Mouse (Mus musculus) frontal cortex, postnatal 36 days (tissue): ENCODE measurements at regions not wholly inside any gene's neighbourhood (a gene's known extent, or its start where the extent isn't known, plus 50 kb on each side); places are given as distances from the start of the nearest gene placed in this dataset.

Source experiments
- DNase-seq, 2 experiments: peaks; one replicate each; pipeline ENCODE4 v3.0.0; 2022; ENCODE audit warnings: low spot score in 2 of 2

- DNase-seq: no peak
Measured at GRCm38 (mm10) chr8:8928074-8928862, 237.9 kb upstream of the Arglu1 start.

- DNase-seq: no peak
Measured at GRCm38 (mm10) chr8:8921446-8921845, 231.1 kb upstream of the Arglu1 start.

- DNase-seq: no peak
Measured at GRCm38 (mm10) chr8:8919582-8920503, 229.5 kb upstream of the Arglu1 start.

DNA sequence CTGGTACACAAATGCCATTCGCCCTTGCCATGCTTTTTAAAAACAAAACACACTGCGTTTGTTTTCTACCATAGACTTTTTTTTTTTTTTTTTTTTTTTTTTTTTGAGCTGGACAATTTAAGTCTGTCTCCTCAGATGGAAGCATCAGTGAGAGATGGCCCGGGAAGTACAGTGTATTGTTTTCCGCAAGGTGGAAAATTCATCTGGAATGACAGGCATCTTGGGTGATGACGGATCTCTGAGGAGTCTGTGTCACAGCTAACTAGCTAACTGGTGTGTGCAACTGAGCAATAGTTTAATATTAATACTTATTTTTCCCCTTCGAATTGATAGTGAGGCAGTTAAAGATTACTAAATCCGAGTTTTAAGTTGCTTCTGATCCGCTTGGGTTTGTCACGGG lies 228.7 kb upstream of the Arglu1 start:
- DNase-seq: no peak

DNA sequence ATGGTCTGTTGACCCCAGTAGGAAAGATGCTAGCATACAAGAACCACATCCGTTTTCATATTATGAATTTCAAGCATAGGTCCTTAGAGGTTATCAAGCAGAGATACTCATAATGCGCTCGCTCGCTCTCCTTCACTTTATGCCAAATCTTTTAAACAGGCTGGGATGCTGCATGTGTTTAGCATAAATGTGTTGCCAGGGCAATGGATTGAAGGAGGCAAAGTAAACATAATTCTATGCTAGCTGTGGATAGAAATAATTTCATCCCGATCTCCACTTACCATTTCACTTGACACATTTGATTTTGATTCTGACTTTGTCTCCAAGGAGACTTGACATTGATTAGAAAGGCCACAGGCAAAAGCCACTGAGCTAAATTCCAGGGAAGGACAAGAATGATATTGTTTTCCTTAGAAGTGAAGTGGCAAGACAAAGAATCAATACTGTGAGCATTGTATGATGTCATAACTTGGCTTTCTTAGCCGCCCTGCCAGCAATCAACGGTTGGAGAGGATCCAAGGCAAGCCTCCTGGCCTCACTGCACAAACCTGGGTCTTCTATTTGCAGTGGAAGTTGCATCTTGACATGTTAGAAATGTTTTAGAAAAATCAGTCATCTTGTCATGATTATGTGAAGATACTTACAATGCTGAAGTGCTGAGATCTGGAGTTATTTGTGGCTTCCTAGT lies 217.3 kb upstream of the Arglu1 start:
- no peak for DNase-seq

DNA sequence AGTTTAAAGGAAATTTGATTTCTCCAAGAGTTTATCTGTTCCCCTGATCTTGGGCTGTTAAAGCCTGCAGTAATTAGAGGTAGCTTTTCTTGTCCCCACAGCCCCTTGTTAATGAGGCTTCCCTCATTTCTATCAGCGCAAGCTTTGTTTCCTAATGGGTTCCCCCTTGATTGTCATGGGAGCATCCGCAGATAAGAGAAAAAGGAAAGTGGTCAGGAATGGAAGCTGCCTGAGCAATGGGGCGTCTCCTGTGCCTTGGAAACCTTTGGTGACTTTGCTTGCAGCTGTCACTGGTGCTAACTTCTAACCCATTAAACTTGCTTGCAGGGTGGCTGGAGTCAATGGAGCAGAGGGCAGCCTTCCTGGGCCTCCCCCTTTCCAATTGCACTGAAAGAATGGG lies 202.7 kb upstream of the Arglu1 start:
- no peak for DNase-seq

GRCm38 (mm10) chr8:8877286-8877685 lies 187.0 kb upstream of the Arglu1 start:
- no peak for DNase-seq

DNA sequence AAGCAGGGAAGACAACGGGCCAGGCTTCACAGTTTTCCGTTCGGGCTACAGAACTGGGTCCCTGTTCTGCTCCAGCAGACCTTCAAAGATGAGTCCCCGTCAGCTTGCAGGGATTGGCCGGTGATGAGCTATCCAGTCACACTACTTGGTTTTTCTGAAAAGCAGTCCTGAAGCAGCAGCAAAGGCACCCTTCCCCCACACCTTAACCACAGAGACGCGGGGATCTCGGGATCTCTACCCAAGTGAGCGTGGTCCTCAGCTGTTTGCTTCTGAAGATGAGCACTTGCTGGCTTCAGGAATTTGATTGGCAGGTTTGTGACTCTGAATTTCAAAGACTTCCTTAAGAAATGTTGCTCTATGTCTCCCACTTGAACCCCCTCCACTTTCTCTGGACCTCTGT lies 186.6 kb upstream of the Arglu1 start:
- no peak for DNase-seq

DNA sequence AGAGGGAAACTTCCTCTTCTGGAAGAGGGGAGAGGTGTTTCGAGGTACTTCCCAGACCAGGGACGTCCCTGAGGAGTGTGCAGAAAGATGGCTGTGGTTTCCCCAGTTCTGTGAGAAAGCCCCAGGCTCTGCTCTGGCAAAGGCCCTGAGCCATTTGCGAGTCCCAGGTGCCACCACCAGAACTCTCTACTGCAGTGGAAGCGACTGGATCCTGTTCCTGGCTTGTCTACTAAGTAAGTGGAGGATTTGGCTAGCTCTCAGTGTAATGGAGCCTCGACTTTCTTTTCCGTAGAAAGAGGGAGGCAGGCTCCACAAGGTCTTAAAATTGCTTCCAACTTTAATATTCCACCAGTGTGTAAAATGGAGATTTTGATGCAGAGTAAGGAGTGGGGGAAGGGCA lies 186.1 kb upstream of the Arglu1 start:
- no peak for DNase-seq

DNA sequence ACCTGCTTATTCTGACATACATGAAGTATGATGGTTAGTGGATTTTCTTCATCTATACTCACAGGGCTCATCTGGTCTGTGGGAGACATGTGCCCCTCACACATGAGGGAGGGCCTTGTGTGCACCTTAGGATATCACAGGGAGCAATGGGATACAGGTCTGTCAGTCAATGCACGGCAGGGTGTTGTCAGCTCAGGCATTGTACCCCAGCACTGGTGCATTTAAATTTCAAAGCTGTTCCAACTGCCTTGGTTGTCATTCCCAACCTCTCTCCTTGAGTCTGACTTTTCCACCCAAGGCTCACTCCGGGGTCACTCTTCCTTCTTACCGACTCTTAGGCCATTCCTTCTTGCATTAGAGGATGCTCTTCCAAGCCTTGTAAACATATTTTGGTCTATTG lies 181.6 kb upstream of the Arglu1 start:
- no peak for DNase-seq

DNA sequence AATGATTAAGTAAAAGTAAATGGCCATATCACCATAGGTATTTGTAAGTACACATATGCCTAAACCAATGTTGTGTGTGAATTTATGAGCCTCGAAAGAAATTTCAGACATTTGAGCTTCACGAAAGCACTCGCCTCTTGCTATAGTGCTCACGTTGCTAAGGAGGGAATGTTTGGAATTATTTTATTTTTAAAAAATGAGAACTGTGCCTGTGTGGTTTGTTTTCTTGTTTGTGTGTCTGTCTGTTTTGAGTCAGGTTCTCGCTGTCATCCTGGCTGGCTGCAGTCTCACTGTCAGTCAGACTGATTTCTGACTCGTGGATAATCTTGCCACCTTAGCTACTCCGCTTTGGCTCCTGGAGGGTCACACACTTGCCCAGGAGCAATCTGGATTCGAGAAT lies 180.7 kb upstream of the Arglu1 start:
- DNase-seq: no peak

DNA sequence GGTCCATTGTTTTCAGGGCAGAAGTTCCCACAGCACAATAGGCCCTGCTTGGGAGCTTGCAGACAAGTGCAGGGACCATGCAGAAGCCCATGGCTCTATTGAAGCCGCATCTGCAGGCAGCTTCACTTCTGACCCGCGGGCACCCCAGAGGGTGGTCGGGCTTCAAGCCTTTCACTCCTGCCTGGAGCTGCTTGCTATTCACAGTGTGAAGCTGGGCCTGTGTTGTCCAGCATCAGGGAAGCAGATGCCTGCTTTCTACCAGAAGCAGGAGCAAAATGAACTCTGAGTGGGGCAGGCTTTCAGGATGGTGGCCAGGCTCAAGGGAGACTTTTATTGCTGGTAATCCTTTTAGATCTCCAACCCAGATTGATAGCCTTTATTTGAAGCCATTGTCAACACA lies 180.2 kb upstream of the Arglu1 start:
- no peak for DNase-seq

- DNase-seq: no peak
Measured at GRCm38 (mm10) chr8:8869338-8869737, 179.0 kb upstream of the Arglu1 start.

DNA sequence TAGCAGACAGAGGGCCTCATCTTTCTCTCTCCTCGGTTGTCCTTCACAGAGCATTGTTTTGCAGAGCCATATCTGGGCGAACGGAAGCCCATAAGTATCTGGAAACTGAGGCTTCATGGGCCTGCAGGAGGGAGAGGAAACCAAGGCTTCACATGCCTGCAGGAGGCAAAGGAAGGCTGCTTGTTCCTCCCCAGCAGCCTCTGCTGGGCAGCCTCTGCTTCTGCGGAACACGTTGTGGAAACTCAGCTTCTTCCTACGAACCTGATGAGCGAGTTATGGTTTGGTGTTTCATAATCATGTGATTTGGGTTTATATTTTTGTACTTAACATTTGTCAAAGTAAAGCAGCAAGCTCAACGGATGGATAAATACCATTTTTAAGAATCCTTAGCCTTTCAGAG lies 177.6 kb upstream of the Arglu1 start:
- peak; percentile 4 for DNase-seq

DNA sequence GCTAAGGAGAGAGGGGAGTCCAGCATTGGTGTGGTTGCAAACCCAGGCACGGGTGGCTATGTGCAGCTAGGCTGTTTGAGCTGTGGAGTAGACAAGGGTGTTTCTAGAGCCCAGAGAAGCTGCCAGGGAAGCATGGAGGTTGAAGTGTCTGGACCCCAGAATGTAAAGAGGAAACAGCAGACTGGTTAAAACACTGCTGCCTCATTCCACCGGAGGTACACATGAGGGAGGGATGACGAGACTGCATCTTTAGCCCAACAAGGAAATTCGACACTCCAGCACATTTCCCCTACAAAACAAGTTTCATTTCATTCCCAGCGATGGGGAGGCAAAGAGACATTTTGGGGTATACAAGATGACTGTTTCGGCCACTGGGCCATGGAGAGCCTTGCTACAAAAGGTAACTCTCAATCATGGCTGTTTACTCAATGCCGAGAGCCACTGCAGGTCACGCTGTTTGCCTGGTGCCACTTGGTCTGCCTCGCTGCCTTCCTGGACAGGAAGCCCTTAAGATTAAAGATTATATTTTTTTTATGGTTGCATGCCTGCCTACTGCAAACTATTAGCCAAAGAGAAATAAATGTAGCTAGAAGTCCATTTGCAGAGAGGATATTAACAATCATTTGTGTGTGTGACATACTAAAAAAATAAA lies 176.9 kb upstream of the Arglu1 start:
- no peak for DNase-seq

DNA sequence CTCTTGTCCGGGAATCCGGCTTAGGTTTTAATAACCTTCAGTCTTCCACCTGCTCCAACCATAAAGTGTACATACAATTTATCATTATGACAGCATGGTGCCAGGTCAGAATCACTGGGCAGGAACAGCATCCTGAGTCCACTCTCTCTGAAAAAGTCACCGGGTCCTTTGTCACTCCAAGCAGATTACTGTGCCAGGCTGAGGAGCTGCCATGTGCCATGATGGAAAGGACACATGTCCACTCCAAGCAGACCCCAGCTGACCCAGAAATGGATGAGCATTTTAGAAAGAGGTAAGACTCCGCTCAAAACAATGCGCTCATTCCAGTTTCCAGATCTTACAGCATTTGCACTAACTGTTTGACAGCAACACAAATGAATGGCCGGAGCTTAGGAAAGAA lies 172.4 kb upstream of the Arglu1 start:
- no peak for DNase-seq

GRCm38 (mm10) chr8:8861331-8861940 lies 171.1 kb upstream of the Arglu1 start:
- no peak for DNase-seq

DNA sequence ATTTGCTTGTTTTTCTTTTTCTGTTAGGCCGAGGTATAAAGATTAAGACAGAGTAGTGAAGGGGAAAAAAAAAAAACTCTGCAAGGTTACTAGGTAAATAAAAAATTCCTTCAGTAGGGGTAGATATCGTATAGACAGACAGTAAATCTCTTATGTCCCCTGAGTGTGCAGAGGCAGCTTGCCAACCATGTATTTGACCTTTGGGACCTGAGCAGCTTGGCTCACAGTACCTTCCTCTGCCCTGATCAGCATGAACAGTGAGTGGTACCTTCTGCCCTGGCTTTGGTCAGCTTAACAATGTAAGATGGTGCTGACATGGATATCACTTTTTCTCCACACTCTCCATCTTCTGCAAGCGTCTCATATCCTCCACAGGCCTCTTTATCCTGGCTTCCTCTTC lies 168.3 kb upstream of the Arglu1 start:
- no peak for DNase-seq

DNA sequence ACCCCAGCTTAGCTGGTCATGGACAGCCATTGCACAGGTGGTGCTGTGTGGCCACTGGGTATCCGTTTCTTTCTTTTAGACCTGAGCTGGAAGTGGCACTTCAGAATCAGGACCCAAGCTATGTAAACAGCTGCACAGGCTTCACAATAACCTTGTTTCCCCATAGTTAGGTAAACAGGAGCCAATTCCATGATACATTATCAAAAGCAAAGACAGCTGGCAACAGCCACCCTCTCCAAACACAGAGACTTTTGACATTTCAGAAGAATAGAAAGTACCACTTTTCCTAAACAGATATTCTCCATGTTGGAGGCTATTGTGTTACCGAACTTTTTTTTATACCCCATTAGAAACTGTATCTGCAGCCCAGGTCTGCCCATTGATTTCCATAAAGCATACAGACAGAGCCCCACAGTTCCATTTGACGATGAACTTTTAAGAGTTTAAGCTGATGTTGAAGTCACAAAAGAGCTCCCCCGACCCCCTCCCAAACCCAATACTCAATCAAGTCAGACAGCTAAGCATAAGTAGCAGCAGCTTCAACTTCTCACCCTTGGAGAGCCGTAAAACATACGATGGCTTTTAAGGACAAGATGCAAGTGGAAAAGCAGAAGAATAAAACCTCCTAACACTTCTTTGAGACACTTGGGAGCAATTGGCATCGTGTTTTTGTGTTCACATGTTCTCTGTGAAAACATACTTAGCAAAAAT lies 162.5 kb upstream of the Arglu1 start:
- no peak for DNase-seq

- DNase-seq: no peak
Measured at GRCm38 (mm10) chr8:8851271-8851670, 160.9 kb upstream of the Arglu1 start.

GRCm38 (mm10) chr8:8850766-8851165 lies 160.4 kb upstream of the Arglu1 start:
- DNase-seq: no peak
